Mouse (Mus musculus): ENCODE results near the gene Spred2.

Gene Spred2

DNA sequence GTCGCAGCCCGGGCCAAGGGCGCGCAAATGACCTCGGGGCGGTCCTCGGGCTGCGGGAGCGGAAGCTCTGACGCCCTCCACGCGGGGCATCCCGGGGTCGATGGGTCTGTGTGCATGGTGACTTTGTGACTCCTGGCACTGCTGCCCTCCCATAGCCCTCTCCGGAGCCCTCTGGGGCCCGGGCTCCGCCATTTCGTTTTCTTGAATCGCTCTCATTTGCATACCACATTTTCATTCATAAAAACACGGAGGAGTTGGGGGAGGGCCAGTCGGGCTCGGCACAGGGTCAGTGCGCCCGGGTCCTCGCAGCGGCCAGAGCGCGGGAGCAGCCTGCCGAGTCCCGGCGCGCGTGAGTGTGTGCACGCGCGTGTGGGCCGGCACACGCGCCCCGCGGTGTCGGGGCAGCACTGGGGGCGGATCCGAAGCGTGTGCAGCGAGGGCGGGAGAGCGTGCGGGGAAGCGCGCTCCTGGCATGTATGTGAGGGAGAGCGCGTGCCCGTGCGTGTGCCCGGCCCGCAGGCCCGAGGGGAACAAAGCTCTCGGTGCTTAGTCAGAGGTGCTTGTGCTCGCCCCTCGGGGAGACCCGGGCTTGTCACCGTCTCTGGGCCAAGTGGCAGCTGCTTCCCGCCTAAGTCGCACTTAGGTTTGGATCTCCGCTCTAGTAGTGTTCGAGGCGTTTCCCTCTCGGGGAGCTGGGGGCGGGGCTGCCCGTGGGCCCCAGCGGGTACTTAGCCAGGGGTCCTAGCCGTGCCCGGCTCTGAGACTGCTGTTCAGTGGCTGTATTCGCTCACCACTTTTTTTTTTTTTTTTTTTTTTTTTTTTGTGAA lies 1.2 kb downstream of the Spred2 start:
- DNase-seq (ENCODE audit: inconsistent ontology term), result peak; percentile 87

DNA sequence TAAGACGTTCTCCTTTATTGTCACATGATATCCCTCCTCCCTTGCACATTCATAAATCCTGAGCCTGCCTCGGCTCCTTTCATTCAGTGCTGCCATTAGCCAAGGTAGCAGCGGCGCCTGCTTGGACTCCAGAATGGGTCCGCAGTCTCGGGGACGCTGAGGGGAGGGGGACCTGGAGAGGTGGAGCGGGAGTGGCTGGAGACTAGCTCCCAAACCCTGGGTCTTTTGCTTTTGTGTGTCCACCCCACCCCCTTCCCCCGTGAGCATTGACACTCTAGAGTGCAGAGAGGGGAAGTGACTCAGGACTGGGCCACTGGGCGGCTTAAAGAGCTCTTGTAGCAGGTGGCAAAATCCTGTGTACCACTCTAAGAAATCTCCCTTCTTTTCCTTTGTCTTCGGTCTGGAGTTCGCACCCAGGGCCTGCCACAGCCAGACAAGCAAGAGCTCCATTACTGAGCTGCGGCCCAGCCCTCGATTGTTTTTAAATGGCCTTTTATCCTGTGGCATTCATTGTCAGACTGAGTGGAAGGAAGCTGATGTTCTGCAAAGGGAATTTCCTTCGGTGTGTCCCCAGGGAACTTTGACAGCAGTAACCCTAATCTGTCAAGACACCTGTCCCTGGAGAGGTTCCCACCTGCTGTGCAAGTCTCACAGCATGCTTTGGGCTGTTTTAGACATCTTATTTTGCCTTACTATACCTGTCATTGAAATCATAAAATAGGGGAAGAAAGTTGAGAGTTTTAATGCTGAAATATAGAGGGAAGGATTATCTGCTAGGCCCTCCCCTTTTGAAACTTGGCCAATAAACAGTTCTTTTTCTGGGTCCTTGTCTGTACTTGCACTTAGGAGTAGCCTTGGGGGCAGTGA lies 2.0 kb downstream of the Spred2 start:
- DNase-seq (ENCODE audit: inconsistent ontology term), result peak; percentile 83

DNA sequence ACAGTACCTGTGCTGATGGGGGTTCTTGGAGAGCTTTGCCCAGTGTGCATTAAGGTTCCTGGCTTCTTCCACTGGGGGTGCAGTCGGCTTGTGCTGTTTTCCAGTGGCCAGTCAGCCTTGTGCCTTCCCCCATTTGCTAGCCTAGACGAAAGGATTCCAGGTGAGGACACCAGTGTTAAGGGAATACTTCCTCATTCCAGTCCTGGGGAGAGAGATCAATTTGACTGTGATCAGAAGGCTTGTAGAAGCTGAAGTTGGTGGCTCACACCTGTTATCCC lies 2.6 kb downstream of the Spred2 start:
- DNase-seq (ENCODE audit: inconsistent ontology term), result no peak

DNA sequence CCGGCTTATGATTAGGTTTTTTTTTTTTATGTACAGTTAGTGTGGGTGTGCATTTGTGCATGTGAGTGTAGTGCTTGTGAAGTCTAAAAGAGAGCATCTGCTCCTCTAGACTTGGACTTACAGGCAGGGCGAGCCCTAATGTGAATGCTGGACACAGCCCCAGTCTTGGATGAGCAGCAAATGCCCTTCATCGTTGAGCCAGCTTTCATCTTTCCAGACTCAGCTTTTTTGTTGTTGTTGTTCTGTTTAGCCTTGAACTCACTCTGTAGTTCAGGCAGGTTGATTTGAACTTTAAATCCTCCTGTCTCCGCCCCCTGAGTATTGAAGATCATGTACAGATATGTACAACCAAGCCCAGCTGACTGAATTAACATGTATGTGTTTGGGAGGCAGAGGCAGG lies 4.5 kb downstream of the Spred2 start:
- no peak for DNase-seq (ENCODE audit: inconsistent ontology term)

DNA sequence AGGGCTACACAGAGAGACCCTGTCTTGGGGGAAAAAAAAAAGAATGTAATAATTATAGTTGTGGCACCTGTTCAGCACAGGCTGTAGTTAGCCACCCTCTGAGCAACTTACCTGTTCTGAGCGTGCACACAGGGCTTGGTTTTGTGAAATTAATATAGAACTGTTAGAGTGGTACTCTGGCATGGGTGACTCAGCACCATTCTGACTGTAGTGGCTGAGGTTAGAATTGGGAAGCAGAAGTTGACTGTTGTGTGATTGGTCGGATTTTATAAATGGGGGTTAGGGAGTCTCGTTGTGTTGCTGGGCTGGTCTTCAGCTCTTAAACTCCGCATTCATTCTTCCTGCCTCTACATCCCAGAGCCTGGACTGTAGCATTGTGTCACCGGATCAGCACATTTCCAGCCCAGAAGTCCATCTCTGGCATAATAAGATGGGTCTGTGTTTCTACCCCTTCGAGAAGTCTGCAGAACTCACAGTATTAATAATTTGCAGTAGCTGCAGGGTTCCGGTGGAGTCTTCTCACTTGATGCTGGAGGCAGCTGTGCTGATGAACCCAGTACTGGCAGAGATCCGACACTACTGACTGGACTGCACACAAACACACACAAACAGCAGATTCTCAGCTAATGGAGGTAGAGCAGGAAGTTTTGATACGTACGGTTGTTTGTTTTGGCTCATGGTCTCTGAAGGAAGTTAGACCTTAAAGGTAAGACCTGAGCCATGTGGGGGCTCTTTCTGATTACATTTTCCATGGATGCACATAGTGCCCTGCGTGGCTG lies 5.1 kb downstream of the Spred2 start:
- no peak for DNase-seq (ENCODE audit: inconsistent ontology term)

DNA sequence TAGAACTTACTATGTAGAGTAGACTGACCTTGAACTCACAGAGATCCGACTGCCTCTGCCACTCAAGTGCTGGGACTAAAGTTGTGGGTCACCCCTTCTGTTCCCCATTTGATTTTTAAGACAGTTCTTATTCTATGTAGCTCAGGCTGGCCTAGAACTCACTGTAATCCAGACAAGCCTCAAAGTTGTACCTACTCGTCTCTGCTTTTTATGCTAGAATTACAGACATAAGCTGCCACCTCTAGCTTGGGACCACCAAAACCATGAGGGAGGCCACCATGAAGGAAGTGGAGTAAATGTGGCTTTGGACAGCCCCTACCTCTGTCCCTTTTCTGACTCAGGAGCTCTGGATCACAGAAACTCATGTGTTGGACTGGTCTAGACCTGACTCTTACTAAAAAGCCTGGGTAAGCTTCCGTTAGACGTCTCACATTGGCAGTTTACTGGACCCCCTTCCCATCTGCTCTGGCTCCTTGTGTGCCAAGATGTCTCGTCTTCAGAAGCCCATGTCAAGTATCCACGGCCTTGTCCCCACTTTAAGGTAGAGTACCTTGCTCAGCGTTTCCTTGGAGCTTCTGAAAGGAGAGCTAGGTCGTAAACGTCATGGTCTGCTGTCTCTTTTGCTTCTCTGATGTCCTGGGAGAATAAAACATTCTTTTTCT lies 7.5 kb downstream of the Spred2 start:
- DNase-seq (ENCODE audit: inconsistent ontology term), result no peak

DNA sequence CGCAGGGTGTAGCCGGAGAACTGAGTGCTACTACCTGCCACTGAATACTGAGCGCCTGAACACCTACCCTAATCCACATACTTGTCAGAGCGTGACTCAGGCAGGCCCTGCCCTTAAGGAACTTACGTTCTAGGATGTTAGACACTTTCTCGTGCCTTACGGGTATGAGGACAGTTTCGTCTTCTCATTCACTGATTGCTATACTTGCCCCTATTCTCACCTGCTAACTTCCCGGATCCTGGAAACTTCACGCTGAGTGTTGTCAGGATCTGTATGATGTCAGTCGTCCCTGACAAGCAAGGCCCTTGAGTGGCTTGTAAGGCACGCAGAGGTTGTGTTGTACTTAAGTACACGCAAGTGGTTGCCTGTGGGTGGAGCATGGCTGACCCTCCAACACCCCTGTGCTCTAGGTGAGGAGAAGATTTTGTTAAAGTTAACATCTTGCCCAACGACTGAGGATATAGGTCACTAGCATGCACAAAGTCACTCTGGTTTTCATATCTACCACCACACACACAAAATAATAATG lies 8.9 kb downstream of the Spred2 start:
- DNase-seq (ENCODE audit: inconsistent ontology term), result no peak

DNA sequence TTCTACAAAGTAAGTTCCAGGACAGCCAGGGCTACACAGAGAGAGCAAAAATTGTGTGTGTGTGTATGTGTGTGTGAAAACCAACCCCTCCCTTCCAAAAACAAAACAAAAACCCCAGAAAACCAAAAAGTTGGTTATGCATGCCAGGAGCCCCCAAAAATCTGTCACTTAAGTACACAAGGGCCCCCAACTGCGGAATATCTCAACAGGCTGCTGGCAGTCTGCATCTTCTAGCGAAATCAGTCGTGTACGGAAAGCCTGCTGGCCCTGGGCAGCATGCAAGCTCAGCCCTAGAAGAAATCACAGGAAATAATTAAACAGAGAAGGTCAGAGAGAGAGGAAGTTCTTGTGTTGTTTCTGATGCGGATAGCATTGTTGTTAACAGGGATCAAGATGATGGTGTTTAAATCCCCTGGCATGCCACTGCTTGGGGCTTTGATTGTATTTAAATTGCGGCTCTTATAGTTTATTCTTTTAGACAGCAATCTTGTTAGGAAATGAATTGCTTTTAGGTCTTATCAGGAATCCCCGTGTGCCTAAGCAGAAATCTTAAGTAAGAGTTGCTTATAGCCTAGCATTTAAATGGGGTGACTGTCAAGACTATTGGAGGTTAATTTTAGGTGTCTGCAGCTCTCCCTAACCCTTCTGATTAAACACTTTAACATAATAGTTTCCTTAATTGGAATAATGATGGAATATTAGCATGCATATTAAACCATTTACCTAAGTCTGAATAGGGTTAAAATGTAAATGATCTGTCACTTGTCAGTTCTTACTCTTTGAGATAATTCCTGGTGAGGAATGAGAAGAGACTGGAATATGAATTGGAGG lies 11.6 kb downstream of the Spred2 start:
- no peak for DNase-seq (ENCODE audit: inconsistent ontology term)

DNA sequence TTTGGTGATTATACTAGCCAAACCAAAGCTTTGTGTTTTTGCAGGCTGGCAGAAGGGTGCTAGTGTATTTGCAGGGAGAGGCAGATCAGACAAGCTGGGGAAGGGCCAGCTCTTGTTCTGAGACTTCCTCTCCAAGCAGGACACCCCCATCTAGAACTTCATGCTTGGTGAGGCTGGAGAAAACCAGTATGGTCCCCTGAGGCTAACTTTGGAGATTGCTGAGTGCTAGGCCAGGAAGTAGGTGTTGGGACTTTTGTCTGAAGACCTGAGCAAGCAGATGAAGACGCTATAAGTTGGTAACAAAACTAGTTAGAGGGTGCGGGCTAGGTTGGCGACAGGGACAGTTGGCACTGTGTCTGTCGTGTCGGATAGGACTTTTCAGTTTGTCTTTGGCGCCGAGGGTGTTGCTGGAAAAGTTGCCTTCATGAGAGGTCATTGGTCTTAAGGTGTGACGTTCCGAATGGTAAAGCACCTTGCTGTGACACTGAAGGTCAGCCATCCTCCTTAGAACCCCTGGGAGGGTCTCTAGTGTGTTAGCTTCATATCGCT lies 14.4 kb downstream of the Spred2 start:
- DNase-seq (ENCODE audit: inconsistent ontology term), result no peak

DNA sequence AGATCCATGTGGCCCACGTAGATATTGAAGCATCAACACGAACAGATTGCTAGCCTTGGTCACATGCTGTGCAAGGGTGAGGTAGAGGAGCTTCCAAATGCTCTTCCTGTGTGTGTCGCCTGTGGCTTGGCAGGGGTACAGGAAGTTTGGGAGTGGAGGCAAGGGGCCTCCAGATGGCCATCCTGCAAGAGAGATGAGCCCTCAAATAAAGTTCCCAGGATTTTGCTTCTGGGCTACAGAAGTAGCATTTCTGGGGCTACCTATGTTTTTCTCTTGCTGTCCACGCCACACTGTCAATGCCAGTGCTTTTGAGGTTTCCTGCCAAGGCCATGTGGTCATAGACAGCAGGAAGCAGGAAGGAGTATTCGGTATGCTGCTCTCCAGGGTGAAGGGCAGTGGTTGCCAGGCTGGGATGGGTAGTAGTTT lies 15.1 kb downstream of the Spred2 start:
- no peak for DNase-seq (ENCODE audit: inconsistent ontology term)

DNA sequence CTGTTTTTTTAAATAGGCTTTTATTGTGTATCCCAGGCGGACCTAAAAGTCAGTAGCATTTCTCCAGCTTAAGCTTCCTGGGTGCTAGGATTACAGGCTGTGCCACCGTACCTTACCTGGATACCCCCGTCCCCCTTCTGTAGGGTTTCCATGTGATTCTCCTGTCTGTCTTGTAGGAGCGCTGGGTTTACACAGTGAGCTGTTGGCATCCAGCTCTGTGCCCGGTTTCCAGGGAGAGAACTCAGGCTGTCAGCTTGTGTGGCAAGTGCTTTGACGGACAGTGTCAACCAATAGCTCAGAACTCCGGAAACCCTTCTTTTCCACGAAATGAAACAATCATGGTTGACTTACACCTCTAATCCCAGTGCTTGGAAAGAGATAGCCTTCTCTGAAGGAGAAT lies 15.7 kb downstream of the Spred2 start:
- DNase-seq (ENCODE audit: inconsistent ontology term), result no peak

DNA sequence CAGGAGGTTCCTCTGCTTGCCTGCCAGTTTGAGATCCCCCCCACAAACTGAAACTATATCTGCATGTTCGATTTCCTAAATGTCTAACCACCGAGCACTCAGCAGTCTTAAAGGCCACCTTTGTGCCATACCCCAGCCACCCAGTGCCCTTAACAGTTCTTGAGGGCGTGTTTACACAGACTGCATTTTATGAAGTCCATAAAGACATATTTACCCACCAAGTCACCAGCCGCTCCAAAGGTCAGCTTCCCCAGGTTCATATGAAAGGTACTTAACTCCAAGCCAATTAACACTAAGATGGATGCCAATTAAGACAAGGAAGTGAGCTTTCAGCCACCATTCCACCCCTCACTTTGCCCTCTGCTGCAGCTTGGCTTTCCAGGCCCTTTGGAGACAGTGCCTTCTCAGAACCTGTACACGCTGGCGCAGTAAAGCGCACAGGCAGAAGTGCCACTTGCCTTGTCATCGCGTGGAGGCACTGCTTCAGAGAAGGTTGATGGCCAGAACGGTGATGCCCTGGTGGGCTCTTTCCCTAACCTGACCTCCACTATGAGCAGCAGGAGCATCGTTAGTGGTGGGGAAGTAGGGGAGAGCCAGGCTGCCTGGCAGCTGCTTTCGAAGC lies 17.1 kb downstream of the Spred2 start:
- DNase-seq (ENCODE audit: inconsistent ontology term), result no peak

DNA sequence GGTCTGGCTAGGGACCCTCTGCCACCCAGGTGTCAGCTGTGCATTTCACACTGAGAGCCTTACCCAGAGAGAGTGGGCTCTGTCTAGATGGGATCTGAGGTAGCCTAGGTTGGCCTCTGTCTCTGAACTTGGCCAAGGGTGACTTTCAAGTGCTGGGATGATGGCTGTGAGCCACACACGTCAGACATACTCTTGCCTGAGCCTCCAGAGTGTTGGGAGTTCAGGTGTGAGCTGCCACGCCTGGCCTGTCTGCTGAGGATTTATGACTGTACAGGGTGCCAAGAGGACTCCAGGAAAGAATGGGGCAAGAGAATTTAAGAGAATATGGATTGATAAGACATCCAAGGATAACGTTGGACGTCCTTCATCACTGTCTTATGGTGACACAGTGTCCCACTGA lies 17.8 kb downstream of the Spred2 start:
- no peak for DNase-seq (ENCODE audit: inconsistent ontology term)

DNA sequence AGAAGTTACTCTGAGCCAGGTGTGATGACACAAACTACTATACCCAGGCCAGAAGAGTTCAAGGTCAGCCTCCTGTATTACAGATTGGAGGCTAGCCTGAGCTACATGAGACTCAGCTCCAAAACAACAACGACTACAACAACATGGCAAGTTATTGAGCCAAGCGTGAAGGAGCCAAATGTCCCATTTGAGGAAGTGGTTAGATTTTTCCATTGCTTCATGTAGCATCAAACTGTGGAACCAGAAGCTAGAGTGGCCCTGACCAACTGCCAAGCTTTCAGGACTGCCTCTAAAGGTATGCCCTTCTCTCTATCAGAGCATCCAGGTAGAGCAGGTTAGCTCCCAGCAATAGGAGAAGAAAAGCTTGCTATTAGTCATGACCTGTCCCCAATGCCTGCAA lies 19.6 kb downstream of the Spred2 start:
- DNase-seq (ENCODE audit: inconsistent ontology term), result no peak

DNA sequence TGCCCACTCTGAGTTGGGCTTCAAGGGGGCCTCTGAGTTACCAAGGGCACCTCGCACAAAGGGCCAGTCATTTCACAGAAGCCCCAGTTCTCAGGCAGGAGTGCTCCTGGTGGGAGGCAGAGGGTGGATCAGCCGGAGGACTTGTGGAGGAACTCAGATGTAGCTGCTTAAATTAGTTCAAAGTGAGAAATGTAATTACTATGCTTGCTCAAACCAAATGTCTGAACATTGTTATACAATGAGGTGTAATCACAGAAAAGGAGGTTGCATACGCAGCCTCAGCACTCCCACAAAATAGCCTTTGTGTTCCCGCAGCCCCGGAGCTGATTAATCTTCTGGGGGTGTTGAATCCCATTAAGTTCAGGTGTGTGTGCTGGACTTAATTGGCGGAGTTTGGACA lies 20.5 kb downstream of the Spred2 start:
- no peak for DNase-seq (ENCODE audit: inconsistent ontology term)

DNA sequence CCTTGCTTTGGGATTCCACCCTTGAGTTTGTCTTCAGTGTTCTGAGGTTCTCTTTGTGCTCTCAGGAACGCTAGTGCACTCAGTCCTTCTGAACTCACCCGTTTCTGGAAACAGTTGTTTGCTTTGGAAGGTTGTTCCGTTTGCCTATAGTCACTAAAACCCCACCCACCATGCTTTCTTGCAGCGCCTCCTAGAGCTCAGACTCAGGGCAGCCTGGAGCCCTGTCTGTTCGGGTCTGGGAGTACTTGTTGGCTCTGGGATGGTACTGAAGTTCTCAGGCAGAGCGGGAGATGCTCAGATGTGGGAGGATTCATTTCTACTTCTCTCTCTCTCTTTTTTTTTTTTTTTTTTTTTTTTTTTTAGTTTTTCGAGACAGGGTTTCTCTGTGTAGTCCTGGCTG lies 22.5 kb downstream of the Spred2 start:
- DNase-seq (ENCODE audit: inconsistent ontology term), result no peak

DNA sequence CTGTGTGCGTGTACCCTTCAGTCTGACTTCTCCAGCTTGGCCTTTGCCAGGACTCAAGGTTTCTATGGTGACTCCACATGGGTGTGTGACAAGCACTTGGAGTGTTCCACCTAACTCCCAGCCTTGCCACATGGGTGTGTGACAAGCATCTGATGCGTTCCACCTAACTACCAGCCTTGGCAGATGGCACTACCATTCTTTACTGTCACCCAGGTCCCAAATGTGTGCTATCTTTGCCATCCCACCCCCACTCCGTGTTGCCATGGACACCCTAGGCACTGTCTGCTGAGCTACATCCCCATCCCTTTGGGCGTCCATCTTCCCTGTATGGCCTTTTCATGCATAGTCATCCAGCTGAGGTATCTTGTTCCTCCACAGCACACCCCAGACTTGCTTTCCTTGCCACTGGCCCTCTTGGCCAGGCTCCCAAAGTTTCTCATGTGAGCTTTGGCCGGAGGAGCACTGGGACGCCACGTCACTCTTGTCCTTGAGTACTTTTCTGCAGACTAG lies 23.5 kb downstream of the Spred2 start:
- no peak for DNase-seq (ENCODE audit: inconsistent ontology term)

DNA sequence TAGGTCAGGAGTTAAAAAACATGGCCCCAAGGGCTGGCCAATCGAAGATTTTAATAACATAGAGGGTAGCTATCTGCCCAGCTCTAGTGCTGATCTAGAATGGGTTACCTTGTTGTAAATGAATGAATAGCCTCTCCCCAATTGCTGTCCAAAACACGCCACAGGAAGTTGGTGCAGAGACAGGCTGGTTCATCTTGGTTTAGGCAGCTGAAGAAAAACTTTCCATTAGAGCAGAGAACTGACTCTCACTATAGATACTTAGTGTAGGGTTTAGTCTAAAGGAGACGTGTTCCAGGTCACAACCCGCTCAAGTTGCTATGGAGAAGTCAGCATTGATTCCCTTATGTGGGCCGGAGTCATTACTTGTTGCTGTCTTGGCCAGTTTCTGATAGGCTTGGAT lies 25.6 kb downstream of the Spred2 start:
- DNase-seq (ENCODE audit: inconsistent ontology term), result no peak

DNA sequence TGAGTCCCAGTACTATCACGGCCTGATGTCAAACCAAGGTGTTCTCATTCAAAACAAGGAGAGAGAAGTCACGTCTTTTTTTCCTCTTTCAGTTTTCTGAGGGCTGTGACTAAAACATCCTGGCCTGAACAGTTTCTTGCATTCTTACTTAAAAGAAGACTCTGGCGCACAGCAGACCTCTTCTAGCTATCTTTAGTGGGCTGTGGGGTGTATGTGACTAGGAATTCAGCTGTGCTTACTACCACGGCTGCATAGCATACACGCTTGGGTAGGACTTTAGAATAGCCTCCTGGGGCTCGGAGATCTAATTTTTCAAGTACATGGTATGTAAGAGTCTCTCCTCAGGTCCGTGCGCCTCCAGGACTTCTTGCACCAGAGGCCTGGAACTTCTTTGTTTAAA lies 26.0 kb downstream of the Spred2 start:
- no peak for DNase-seq (ENCODE audit: inconsistent ontology term)

DNA sequence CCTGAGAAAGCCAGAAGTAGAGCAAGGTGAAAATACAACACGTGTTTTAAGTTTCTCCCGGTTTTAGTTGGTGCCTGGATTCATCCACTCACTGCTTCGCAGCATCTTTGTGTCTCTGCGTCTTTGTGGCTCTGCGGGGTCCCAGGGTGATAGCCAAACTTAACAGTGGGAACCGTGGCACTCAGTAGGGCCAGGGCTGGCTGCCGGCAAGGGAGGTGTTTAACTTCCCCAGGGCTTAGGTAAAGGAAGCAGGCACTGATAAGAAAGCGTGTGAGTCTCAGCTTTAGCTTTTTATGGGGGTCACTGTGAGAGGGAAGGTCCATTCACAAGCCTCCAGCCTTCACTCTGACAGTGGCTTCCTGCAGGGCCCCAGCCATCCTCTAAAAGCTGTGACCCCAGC lies 28.8 kb downstream of the Spred2 start:
- no peak for DNase-seq (ENCODE audit: inconsistent ontology term)
